Mouse (Mus musculus): ENCODE results near the gene Ccdc88b.

GRCm38 (mm10) chr19:6847841-6848517, 10.0 kb downstream of the Ccdc88b start:
- TF ChIP-seq CTCF (IDR thresholded peaks at IDR 0.05; ENCODE audit: low read depth, low read length), result no peak
- TF ChIP-seq POLR2A (IDR thresholded peaks at IDR 0.05; ENCODE audit: insufficient read depth, low read length), result no peak
- no peak for TF ChIP-seq EP300 (IDR thresholded peaks at IDR 0.05; ENCODE audit: insufficient read depth, low read depth, low read length)

Data from ES-Bruce4 (cell line).